Mouse (Mus musculus): ENCODE data around the gene Gm49387.

Gene Gm49387

GRCm38 (mm10) chr14:31519165-31519564, 121.5 kb downstream of the Gm49387 start:
- no peak for DNase-seq

- DNase-seq: no peak
These were observed 124.8 kb downstream of the Gm49387 start for GRCm38 (mm10) chr14:31515895-31516294.

- DNase-seq: no peak
These were observed 130.4 kb downstream of the Gm49387 start for GRCm38 (mm10) chr14:31510322-31510721.

GRCm38 (mm10) chr14:31509911-31510310, 130.8 kb downstream of the Gm49387 start:
- no peak for DNase-seq

- no peak for DNase-seq
These were observed 134.2 kb downstream of the Gm49387 start for GRCm38 (mm10) chr14:31506456-31506855.

GRCm38 (mm10) chr14:31503406-31503805, 137.3 kb downstream of the Gm49387 start:
- no peak for DNase-seq

Measured in spleen, adult 18-20 months (tissue).